Mouse (Mus musculus) MEL (cell line): Measurements from ENCODE around the gene Itga9.

Experiments used
- HCFC1 ChIP-seq: IDR thresholded peaks from 2 replicates; pipeline ENCODE4 v1.6.1; 2012; ENCODE audit warnings: low read depth, mild to moderate bottlenecking, inconsistent platforms, low read length, improper control_type of control experiment, moderate library complexity
- JUND ChIP-seq: IDR thresholded peaks from 2 replicates; pipeline ENCODE4 v1.6.1; 2011; ENCODE audit warnings: low read depth, mild to moderate bottlenecking, improper control_type of control experiment, low read length
- MAZ ChIP-seq: IDR thresholded peaks from 2 replicates; pipeline ENCODE4 v1.6.1; 2012; ENCODE audit warnings: low read depth, mild to moderate bottlenecking, inconsistent platforms, low read length, improper control_type of control experiment
- MEF2A ChIP-seq: IDR thresholded peaks from 2 replicates; pipeline ENCODE4 v1.6.1; 2014; ENCODE audit warnings: low read depth, mild to moderate bottlenecking, inconsistent platforms, low read length, improper control_type of control experiment; ENCODE audit not compliant: poor library complexity, insufficient replicate concordance, severe bottlenecking; ENCODE audit errors: extremely low read depth
- MYC ChIP-seq: IDR thresholded peaks from 2 replicates; pipeline ENCODE4 v1.6.1; 2011; ENCODE audit warnings: low read depth, mild to moderate bottlenecking, low read length, improper control_type of control experiment, moderate library complexity
- TBP ChIP-seq: IDR thresholded peaks from 2 replicates; pipeline ENCODE4 v1.8.0; 2011; ENCODE audit warnings: low read depth, low read length, improper control_type of control experiment

GRCm38 (mm10) chr9:118921926-118922325 lies 315.4 kb downstream of the Itga9 start:
- TF ChIP-seq MAZ: no peak
- TF ChIP-seq MEF2A: no peak
- TF ChIP-seq MYC: no peak
- no peak for TF ChIP-seq TBP
- no peak for TF ChIP-seq HCFC1
- no peak for TF ChIP-seq JUND
